Mouse (Mus musculus) CD4-positive, CD25-positive, alpha-beta regulatory T cell, adult 9 weeks (primary cell): ENCODE results near the gene Btbd1. TPM values are rescaled to one million over a fixed set of nuclear protein-coding genes. Genes with fewer than 3 reads are reported as not detected.

Experiments
- polyA plus RNA-seq: library from polyadenylated mRNA; unstranded; fragments of 100-300 nt; shearing (Covaris generic); gene quantifications from one replicate; pipeline ENCODE4 v1.2.1, GENCODE M21; 2017

Gene Btbd1
- 9.7 TPM for polyA plus RNA-seq

GRCm38 (mm10) chr7:81829379-81829894 lies at the start of gene Btbd1:
Gene Btbd1, minus strand, starts transcription at chr7:81829431.

GRCm38 (mm10) chr7:81858968-81859721 lies 29.9 kb upstream of the Btbd1 start, which contains the start of gene Tm6sf1:
Gene Tm6sf1, plus strand, starts transcription at chr7:81859001.

GRCm38 (mm10) chr7:81855694-81856093 lies 26.5 kb upstream of the Btbd1 start, which contains the start of gene Gm10160:
Gene Gm10160, minus strand, starts transcription at chr7:81855794.

GRCm38 (mm10) chr7:81789095-81789757 lies 40.0 kb downstream of the Btbd1 start, which contains the start of gene 3110040N11Rik:
Gene 3110040N11Rik, minus strand, starts transcription at chr7:81789478.

GRCm38 (mm10) chr7:81762180-81763109 lies 66.8 kb downstream of the Btbd1 start, which contains the start of gene Ramac:
Gene Ramac, plus strand, starts transcription at chr7:81762925.

Other genes starting within 250 kb of the Btbd1 start
- 0.06 TPM for gene Homer2, start 121.9 kb downstream of the Btbd1 start, polyA plus RNA-seq
- gene Ramac, start 66.5 kb downstream of the Btbd1 start, polyA plus RNA-seq: 150 TPM
- 79.0 TPM for gene 3110040N11Rik, start 40.0 kb downstream of the Btbd1 start, polyA plus RNA-seq
- not detected for gene Gm10160, start 26.4 kb upstream of the Btbd1 start, polyA plus RNA-seq
- gene Tm6sf1, start 29.6 kb upstream of the Btbd1 start, polyA plus RNA-seq: 7.4 TPM
- gene Hdgfl3, start 105.0 kb upstream of the Btbd1 start, polyA plus RNA-seq: 4.6 TPM
- not detected for gene Bnc1, start 162.9 kb upstream of the Btbd1 start, polyA plus RNA-seq